Mouse (Mus musculus) intestine, embryonic 16.5 days (tissue): ENCODE measurements at regions not wholly inside any gene's neighbourhood (a gene's known extent, or its start where the extent isn't known, plus 50 kb on each side); places are given as distances from the start of the nearest gene placed in this dataset.

Experiments
- ATAC-seq: fragments of 200-750 bp; cut with Nextera tagmentation; 2 replicates; pipeline ENCODE4 v1.8.0; 2017; ENCODE audit warnings: moderate TSS enrichment, moderate library complexity
- H3K27ac ChIP-seq: fragments of 300-500 bp; sonication (generic); 2 replicates; pipeline ENCODE4 v1.5.1; 2014; ENCODE audit warnings: mild to moderate bottlenecking, low read length
- H3K27me3 ChIP-seq: fragments of 300-500 bp; sonication (generic); replicated peaks from 2 replicates; pipeline ENCODE4 v1.6.1; 2014; ENCODE audit warnings: low read length, control low read depth, mixed read lengths; ENCODE audit not compliant: control insufficient read depth, insufficient read depth
- H3K36me3 ChIP-seq: fragments of 300-500 bp; sonication (generic); 2 replicates; pipeline ENCODE4 v1.6.1; 2014; ENCODE audit warnings: low read length, control low read depth; ENCODE audit not compliant: control insufficient read depth, insufficient read depth
- H3K4me1 ChIP-seq: fragments of 300-500 bp; sonication (generic); 2 replicates; pipeline ENCODE4 v1.6.1; 2014; ENCODE audit warnings: low read length, control low read depth, mixed read lengths; ENCODE audit not compliant: control insufficient read depth, insufficient read depth
- H3K4me2 ChIP-seq: fragments of 300-500 bp; sonication (generic); 2 replicates; pipeline ENCODE4 v1.6.1; 2014; ENCODE audit warnings: low read depth, low read length, control low read depth
- H3K4me3 ChIP-seq: fragments of 300-500 bp; sonication (generic); 2 replicates; pipeline ENCODE4 v1.5.1; 2014; ENCODE audit warnings: mild to moderate bottlenecking, low read length
- H3K9ac ChIP-seq: fragments of 300-500 bp; sonication (generic); 2 replicates; pipeline ENCODE4 v1.6.1; 2014; ENCODE audit warnings: low read depth, low read length
- H3K9me3 ChIP-seq: fragments of 300-500 bp; sonication (generic); 2 replicates; pipeline ENCODE4 v1.6.1; 2016; ENCODE audit warnings: low read length, control low read depth; ENCODE audit not compliant: control insufficient read depth
- whole genome bisulfite sequencing: fragments of 180-500 bp; shearing (Covaris S2); extraction: QIAGEN DNeasy Blood & Tissue Kit; methylation state at CpG from one replicate; pipeline ENCODE4 v1.1.7; 2014; 5-methylcytosine and 5-hydroxymethylcytosine counted together

GRCm38 (mm10) chr15:70489548-70489947, 3344.8 kb upstream of the Gm6569 start:
- H3K27me3 ChIP-seq, result no peaks in the 10 kb centered on the region
- 90% methylated on average over 1 of the region's 1 CpGs for WGBS

GRCm38 (mm10) chr15:70507046-70507818, 3327.1 kb upstream of the Gm6569 start:
- no peak overlapping the region for H3K4me3 ChIP-seq
- WGBS, result 80% methylated on average over 2 of the region's 2 CpGs
- no peaks in the 10 kb centered on the region for H3K27me3 ChIP-seq
- no peak overlapping the region for H3K27ac ChIP-seq
- no peak for ATAC-seq
- H3K4me1 ChIP-seq, result no peaks in the 10 kb centered on the region
- no peak overlapping the region for H3K9ac ChIP-seq
- H3K36me3 ChIP-seq, result no peaks in the 10 kb centered on the region
- no peak overlapping the region for H3K4me2 ChIP-seq
- no peaks in the 10 kb centered on the region for H3K9me3 ChIP-seq

More at GRCm38 (mm10) chr15:70489548-70489947, 3344.8 kb upstream of the Gm6569 start:
- Histone ChIP-seq H3K36me3 (no peaks in the 10 kb centered on the region), H3K4me3 (no peak overlapping the region), H3K27ac (no peak overlapping the region), H3K4me2 (no peak overlapping the region), H3K4me1 (no peaks in the 10 kb centered on the region), H3K9me3 (no peaks in the 10 kb centered on the region), H3K9ac (no peak overlapping the region)
- no peak for ATAC-seq

GRCm38 (mm10) chr15:70520551-70520950, 3313.8 kb upstream of the Gm6569 start:
- Histone ChIP-seq H3K36me3 (no peaks in the 10 kb centered on the region), H3K9ac (no peak overlapping the region), H3K4me3 (no peak overlapping the region), H3K4me2 (no peak overlapping the region), H3K9me3 (no peaks in the 10 kb centered on the region), H3K27ac (no peak overlapping the region), H3K4me1 (no peaks in the 10 kb centered on the region), H3K27me3 (no peaks in the 10 kb centered on the region)
- no peak for ATAC-seq
- 75% methylated on average over 4 of the region's 4 CpGs for WGBS

GRCm38 (mm10) chr15:70554773-70555582, 3279.4 kb upstream of the Gm6569 start:
- no peak overlapping the region; the same call in 1 of the 2 replicates for H3K4me2 ChIP-seq
- no peak overlapping the region for H3K9ac ChIP-seq
- H3K9me3 ChIP-seq, result no peaks in the 10 kb centered on the region
- 51% methylated on average over 18 of the region's 18 CpGs for WGBS
- H3K27ac ChIP-seq, result no peak overlapping the region
- no peaks in the 10 kb centered on the region for H3K27me3 ChIP-seq
- no peak overlapping the region for H3K4me3 ChIP-seq
- H3K4me1 ChIP-seq, result no peaks in the 10 kb centered on the region
- no peak for ATAC-seq
- H3K36me3 ChIP-seq, result no peaks in the 10 kb centered on the region

GRCm38 (mm10) chr15:70555583-70555894, 3278.8 kb upstream of the Gm6569 start:
- no peak overlapping the region for H3K4me3 ChIP-seq
- H3K4me2 ChIP-seq, result no peak overlapping the region
- no peak overlapping the region for H3K9ac ChIP-seq
- H3K9me3 ChIP-seq, result no peaks in the 10 kb centered on the region
- H3K27ac ChIP-seq, result no peak overlapping the region
- ATAC-seq, result no peak
- no peaks in the 10 kb centered on the region for H3K4me1 ChIP-seq
- no peaks in the 10 kb centered on the region for H3K36me3 ChIP-seq
- 51% methylated on average over 1 of the region's 1 CpGs for WGBS
- H3K27me3 ChIP-seq, result no peaks in the 10 kb centered on the region

- no peak overlapping the region for H3K27ac ChIP-seq
- no peaks in the 10 kb centered on the region for H3K36me3 ChIP-seq
- 54% methylated on average over 1 of the region's 1 CpGs for WGBS
- ATAC-seq, result no peak
- H3K4me1 ChIP-seq, result no peaks in the 10 kb centered on the region
- H3K4me2 ChIP-seq, result no peak overlapping the region
- H3K9ac ChIP-seq, result no peak overlapping the region
- no peaks in the 10 kb centered on the region for H3K9me3 ChIP-seq
- H3K27me3 ChIP-seq, result no peaks in the 10 kb centered on the region
- H3K4me3 ChIP-seq, result no peak overlapping the region
Observed at GRCm38 (mm10) chr15:70594295-70594694, 3240.1 kb upstream of the Gm6569 start.

GRCm38 (mm10) chr15:70600762-70601489, 3233.4 kb upstream of the Gm6569 start:
- Histone ChIP-seq H3K4me3 (no peak overlapping the region), H3K9me3 (no peaks in the 10 kb centered on the region), H3K9ac (no peak overlapping the region), H3K27me3 (no peaks in the 10 kb centered on the region), H3K4me1 (no peaks in the 10 kb centered on the region), H3K4me2 (no peak overlapping the region), H3K36me3 (no peaks in the 10 kb centered on the region), H3K27ac (no peak overlapping the region)
- ATAC-seq, result peak; percentile 96
- WGBS, result 53% methylated on average over 2 of the region's 2 CpGs

GRCm38 (mm10) chr15:70605251-70605650, 3229.1 kb upstream of the Gm6569 start:
- WGBS, result 84% methylated on average over 4 of the region's 4 CpGs
- no peak overlapping the region for H3K4me3 ChIP-seq

GRCm38 (mm10) chr15:70606896-70607295, 3227.5 kb upstream of the Gm6569 start:
- no peak overlapping the region for H3K27ac ChIP-seq
- no peaks in the 10 kb centered on the region for H3K27me3 ChIP-seq
- 94% methylated on average over 1 of the region's 1 CpGs for WGBS
- no peak overlapping the region for H3K9ac ChIP-seq
- H3K4me3 ChIP-seq, result no peak overlapping the region
- no peak for ATAC-seq
- no peaks in the 10 kb centered on the region for H3K36me3 ChIP-seq
- no peaks in the 10 kb centered on the region for H3K9me3 ChIP-seq
- no peaks in the 10 kb centered on the region for H3K4me1 ChIP-seq
- no peak overlapping the region for H3K4me2 ChIP-seq

More at GRCm38 (mm10) chr15:70605251-70605650, 3229.1 kb upstream of the Gm6569 start:
- Histone ChIP-seq H3K4me1 (no peaks in the 10 kb centered on the region), H3K4me2 (no peak overlapping the region), H3K9me3 (no peaks in the 10 kb centered on the region), H3K27me3 (no peaks in the 10 kb centered on the region), H3K36me3 (no peaks in the 10 kb centered on the region), H3K27ac (no peak overlapping the region), H3K9ac (no peak overlapping the region)
- no peak for ATAC-seq
